Mouse (Mus musculus): ENCODE results near the gene Pde4dip. TPM values are rescaled to one million over a fixed set of nuclear protein-coding genes. Genes with fewer than 3 reads are reported as not detected.

The Pde4dip gene
- polyA plus RNA-seq, 1 experiment from 2014 or later = 115 TPM

DNA sequence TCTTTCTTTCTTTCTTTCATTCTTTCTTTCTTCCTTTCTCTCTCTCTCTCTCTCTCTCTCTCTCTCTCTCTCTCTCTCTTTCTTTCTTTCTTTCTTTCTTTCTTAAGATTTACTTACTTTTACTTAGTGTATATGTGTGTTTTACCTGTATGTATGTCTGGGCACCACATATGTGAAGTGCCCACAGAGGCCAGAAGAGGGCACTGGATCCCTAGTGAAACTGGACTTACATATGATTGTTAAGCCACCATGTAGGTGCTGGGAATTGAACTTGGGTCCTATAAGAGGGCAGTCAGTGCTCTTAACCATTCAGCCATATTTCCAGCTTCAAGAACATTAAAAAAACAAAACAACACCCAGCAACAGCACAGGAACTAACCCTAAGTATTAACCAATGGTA lies 99.2 kb downstream of the Pde4dip start:
- Histone ChIP-seq H3K4me3 (ENCODE audit: low read length) (no peak overlapping the region), H3K4me1 (ENCODE audit: control insufficient read depth, insufficient read depth, low read length) (peaks cover 15% of the 10 kb centered on the region), H3K9me3 (replicated peaks; ENCODE audit: control insufficient read depth, low read length) (peaks cover 4% of the 10 kb centered on the region), H3K4me2 (ENCODE audit: low read depth, low read length) (no peak overlapping the region), H3K9ac (ENCODE audit: low read length) (no peak overlapping the region), H3K27me3 (ENCODE audit: control insufficient read depth, insufficient read depth, low read length) (no peaks in the 10 kb centered on the region), H3K36me3 (ENCODE audit: control insufficient read depth, insufficient read depth) (peaks cover 23% of the 10 kb centered on the region), H3K27ac (ENCODE audit: low read length) (no peak overlapping the region)
- no peak for ATAC-seq (replicated peaks; ENCODE audit: extremely low read depth, insufficient read depth, low FRiP score)

- Histone ChIP-seq H3K9me3 (replicated peaks; ENCODE audit: control insufficient read depth, low read length) (no peaks in the 10 kb centered on the region), H3K4me2 (ENCODE audit: low read depth, low read length) (0 out of 2 replicates have a peak overlapping the region, but pooled peaks have one; percentile 6), H3K27me3 (ENCODE audit: control insufficient read depth, insufficient read depth, low read length) (no peaks in the 10 kb centered on the region), H3K36me3 (ENCODE audit: control insufficient read depth, insufficient read depth) (no peaks in the 10 kb centered on the region), H3K9ac (ENCODE audit: low read length) (no peak overlapping the region), H3K4me1 (ENCODE audit: control insufficient read depth, insufficient read depth, low read length) (peaks cover 7% of the 10 kb centered on the region; the same call in 1 of the 2 replicates), H3K4me3 (ENCODE audit: low read length) (no peak overlapping the region), H3K27ac (ENCODE audit: low read length) (no peak overlapping the region)
- WGBS = 21% methylated on average over 4 of the region's 4 CpGs
- ATAC-seq (replicated peaks; ENCODE audit: extremely low read depth, insufficient read depth, low FRiP score) = no peak
Observed at GRCm38 (mm10) chr3:97776195-97776594, 112.3 kb downstream of the Pde4dip start.

GRCm38 (mm10) chr3:97775742-97776141 lies 112.8 kb downstream of the Pde4dip start:
- Histone ChIP-seq H3K9me3 (replicated peaks; ENCODE audit: control insufficient read depth, low read length) (no peaks in the 10 kb centered on the region), H3K36me3 (ENCODE audit: control insufficient read depth, insufficient read depth) (no peaks in the 10 kb centered on the region), H3K4me3 (ENCODE audit: low read length) (no peak overlapping the region), H3K4me2 (ENCODE audit: low read depth, low read length) (no peak overlapping the region), H3K4me1 (ENCODE audit: control insufficient read depth, insufficient read depth, low read length) (peaks cover 7% of the 10 kb centered on the region; the same call in 1 of the 2 replicates), H3K9ac (ENCODE audit: low read length) (no peak overlapping the region), H3K27ac (ENCODE audit: low read length) (no peak overlapping the region), H3K27me3 (ENCODE audit: control insufficient read depth, insufficient read depth, low read length) (no peaks in the 10 kb centered on the region)
- ATAC-seq (replicated peaks; ENCODE audit: extremely low read depth, insufficient read depth, low FRiP score) = no peak
- 71% methylated on average over 2 of the region's 2 CpGs for WGBS

DNA sequence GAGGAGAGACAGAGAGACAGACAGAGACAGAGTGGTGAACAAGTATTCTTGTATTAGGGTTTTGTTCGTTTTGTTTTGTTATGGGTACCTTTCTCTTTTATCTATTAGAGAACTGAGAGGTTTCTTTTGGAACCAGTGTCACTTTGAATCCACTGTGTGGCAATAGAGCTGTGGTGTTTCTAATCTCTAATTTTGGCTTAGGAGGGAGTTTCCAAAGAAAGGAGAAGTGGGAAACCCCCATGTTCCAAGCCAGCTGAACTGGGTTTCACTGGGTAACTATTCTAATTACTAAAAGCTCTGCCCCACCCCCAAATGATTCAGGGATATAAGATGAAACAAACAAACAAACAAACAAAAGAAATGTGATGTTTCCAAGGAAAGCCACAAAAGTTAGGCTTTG lies 113.6 kb downstream of the Pde4dip start:
- Histone ChIP-seq H3K36me3 (ENCODE audit: control insufficient read depth, insufficient read depth) (no peaks in the 10 kb centered on the region), H3K4me1 (ENCODE audit: control insufficient read depth, insufficient read depth, low read length) (peaks cover 7% of the 10 kb centered on the region; the same call in 1 of the 2 replicates), H3K4me2 (ENCODE audit: low read depth, low read length) (no peak overlapping the region), H3K27ac (ENCODE audit: low read length) (no peak overlapping the region), H3K9ac (ENCODE audit: low read length) (no peak overlapping the region), H3K9me3 (replicated peaks; ENCODE audit: control insufficient read depth, low read length) (no peaks in the 10 kb centered on the region), H3K27me3 (ENCODE audit: control insufficient read depth, insufficient read depth, low read length) (no peaks in the 10 kb centered on the region), H3K4me3 (ENCODE audit: low read length) (no peak overlapping the region)
- WGBS = 68% methylated on average over 1 of the region's 1 CpGs
- ATAC-seq (replicated peaks; ENCODE audit: extremely low read depth, insufficient read depth, low FRiP score) = no peak

GRCm38 (mm10) chr3:97767771-97768762 lies 120.4 kb downstream of the Pde4dip start:
- Histone ChIP-seq H3K27me3 (ENCODE audit: control insufficient read depth, insufficient read depth, low read length) (no peaks in the 10 kb centered on the region), H3K4me2 (ENCODE audit: low read depth, low read length) (peak overlapping the region; percentile 84), H3K27ac (ENCODE audit: low read length) (peak overlapping the region; percentile 86), H3K4me3 (ENCODE audit: low read length) (peak overlapping the region; percentile 72), H3K4me1 (ENCODE audit: control insufficient read depth, insufficient read depth, low read length) (peaks cover 15% of the 10 kb centered on the region), H3K9ac (ENCODE audit: low read length) (peak overlapping the region; percentile 77), H3K9me3 (replicated peaks; ENCODE audit: control insufficient read depth, low read length) (no peaks in the 10 kb centered on the region), H3K36me3 (ENCODE audit: control insufficient read depth, insufficient read depth) (peaks cover 1% of the 10 kb centered on the region; the same call in 1 of the 2 replicates)
- ATAC-seq (replicated peaks; ENCODE audit: extremely low read depth, insufficient read depth, low FRiP score) = peak; percentile 97
- 2% methylated on average over 47 of the region's 47 CpGs for WGBS

DNA sequence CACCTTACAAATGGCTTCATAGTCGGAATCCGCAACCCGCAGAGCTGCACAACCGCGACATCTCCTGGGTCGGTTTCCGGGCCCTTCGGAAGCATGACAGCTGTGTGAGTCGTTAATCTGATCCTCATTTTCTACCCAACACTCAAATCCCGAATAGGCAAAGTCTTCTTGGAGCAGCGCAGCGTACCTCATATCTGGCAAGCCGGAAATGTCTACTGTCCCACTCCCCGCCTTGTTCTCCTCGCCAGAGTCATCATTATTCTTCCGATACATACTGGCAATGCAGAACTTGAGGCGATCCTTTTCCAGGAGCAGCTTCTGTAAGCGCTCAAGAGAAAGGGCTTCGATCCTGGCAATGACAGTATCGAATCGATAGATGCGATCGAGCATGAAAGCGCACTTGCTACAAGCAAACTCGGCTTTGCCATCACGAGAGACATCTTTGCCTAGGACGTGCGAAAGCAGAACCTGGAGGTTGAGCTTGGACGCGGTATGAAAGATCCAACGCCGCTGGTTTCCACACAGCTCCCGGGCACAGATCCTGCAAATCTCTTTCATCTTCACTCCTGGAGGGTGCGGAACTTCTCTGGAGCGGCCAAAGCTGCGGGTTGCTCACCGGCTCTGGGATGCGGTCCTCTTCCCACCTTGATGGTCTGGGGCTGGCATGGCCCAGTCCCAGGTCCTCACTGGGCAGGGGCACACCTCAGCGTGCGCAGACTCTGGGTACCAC lies 121.3 kb downstream of the Pde4dip start:
- H3K9me3 ChIP-seq (replicated peaks; ENCODE audit: control insufficient read depth, low read length) = no peaks in the 10 kb centered on the region
- H3K4me2 ChIP-seq (ENCODE audit: low read depth, low read length) = peak overlapping the region; percentile 84
- peak overlapping the region; percentile 77 for H3K9ac ChIP-seq (ENCODE audit: low read length)
- H3K27ac ChIP-seq (ENCODE audit: low read length) = peak overlapping the region; percentile 86
- peak overlapping the region; percentile 72 for H3K4me3 ChIP-seq (ENCODE audit: low read length)
- H3K36me3 ChIP-seq (ENCODE audit: control insufficient read depth, insufficient read depth) = peaks cover 3% of the 10 kb centered on the region; the same call in 1 of the 2 replicates
- no peak; the same call in 1 of the 2 replicates for ATAC-seq (replicated peaks; ENCODE audit: extremely low read depth, insufficient read depth, low FRiP score)
- 13% methylated on average over 40 of the region's 40 CpGs for WGBS
- H3K4me1 ChIP-seq (ENCODE audit: control insufficient read depth, insufficient read depth, low read length) = peaks cover 19% of the 10 kb centered on the region
- H3K27me3 ChIP-seq (ENCODE audit: control insufficient read depth, insufficient read depth, low read length) = no peaks in the 10 kb centered on the region

DNA sequence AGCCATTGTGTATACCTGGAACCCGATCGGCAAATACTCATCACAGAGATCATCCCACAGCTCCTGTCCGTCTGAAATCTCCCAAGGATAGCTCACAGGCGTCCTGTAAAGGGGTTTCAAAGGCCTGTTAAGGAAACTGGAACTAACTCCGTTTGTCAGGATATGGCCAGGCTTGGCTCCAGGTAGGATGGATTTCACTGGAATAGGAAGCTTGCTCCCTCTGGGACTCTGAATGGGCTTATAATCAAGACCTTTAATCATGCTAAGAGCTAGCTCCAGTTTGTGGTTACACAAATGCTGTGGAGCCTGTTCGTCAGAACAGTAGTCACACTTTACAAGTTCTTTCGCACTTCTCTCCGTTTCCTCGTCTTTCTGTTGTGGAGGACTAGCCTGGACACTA lies 122.0 kb downstream of the Pde4dip start:
- no peak overlapping the region for H3K27ac ChIP-seq (ENCODE audit: low read length)
- H3K9ac ChIP-seq (ENCODE audit: low read length) = peak overlapping the region; percentile 77; the same call in 1 of the 2 replicates
- peaks cover 3% of the 10 kb centered on the region; the same call in 1 of the 2 replicates for H3K36me3 ChIP-seq (ENCODE audit: control insufficient read depth, insufficient read depth)
- peak overlapping the region; percentile 84 for H3K4me2 ChIP-seq (ENCODE audit: low read depth, low read length)
- no peaks in the 10 kb centered on the region for H3K27me3 ChIP-seq (ENCODE audit: control insufficient read depth, insufficient read depth, low read length)
- WGBS = 66% methylated on average over 9 of the region's 9 CpGs
- no peak for ATAC-seq (replicated peaks; ENCODE audit: extremely low read depth, insufficient read depth, low FRiP score)
- no peaks in the 10 kb centered on the region for H3K9me3 ChIP-seq (replicated peaks; ENCODE audit: control insufficient read depth, low read length)
- peak overlapping the region; percentile 72 for H3K4me3 ChIP-seq (ENCODE audit: low read length)
- peaks cover 25% of the 10 kb centered on the region for H3K4me1 ChIP-seq (ENCODE audit: control insufficient read depth, insufficient read depth, low read length)

- H3K4me2 ChIP-seq (ENCODE audit: low read depth, low read length) = no peak overlapping the region
- ATAC-seq (replicated peaks; ENCODE audit: extremely low read depth, insufficient read depth, low FRiP score) = no peak
Observed at GRCm38 (mm10) chr3:97764152-97764551, 124.4 kb downstream of the Pde4dip start.

More at GRCm38 (mm10) chr3:97764152-97764551, 124.4 kb downstream of the Pde4dip start:
- H3K4me1 ChIP-seq (ENCODE audit: control insufficient read depth, insufficient read depth, low read length) = peaks cover 28% of the 10 kb centered on the region
- H3K27ac ChIP-seq (ENCODE audit: low read length) = no peak overlapping the region
- H3K36me3 ChIP-seq (ENCODE audit: control insufficient read depth, insufficient read depth) = peaks cover 7% of the 10 kb centered on the region; the same call in 1 of the 2 replicates
- no peaks in the 10 kb centered on the region for H3K27me3 ChIP-seq (ENCODE audit: control insufficient read depth, insufficient read depth, low read length)
- H3K4me3 ChIP-seq (ENCODE audit: low read length) = no peak overlapping the region
- H3K9me3 ChIP-seq (replicated peaks; ENCODE audit: control insufficient read depth, low read length) = no peaks in the 10 kb centered on the region
- no peak overlapping the region for H3K9ac ChIP-seq (ENCODE audit: low read length)
- WGBS = 83% methylated on average over 5 of the region's 5 CpGs

All from heart, embryonic 16.5 days (tissue).